In genomic region chr16:22238928-22239620, GRCm38 (mm10) we compare ENCODE assay signal across 13 mouse cellular contexts.
"Had no signal": no experiment of that assay in that cellular context is flagged by ENCODE, and none has a peak within 500 bp of the region (broad histone marks: within the 10 kb centered on the region; RNA-seq: fewer than 3 reads in every experiment).

No protein-coding gene starts in this region.

- H3K4me2 ChIP-seq: kidney, embryonic 15.5 days; limb, embryonic 12.5 days; midbrain, embryonic 15.5 days; stomach, embryonic 15.5 days had no signal

- DNase-seq: kidney, postnatal 36 days; layer of hippocampus, adult 9-11 months; liver; lung, adult 2 months; lung, postnatal 36 days; right cerebral cortex, postnatal 14 days; thymus, postnatal 36 days had no signal

- H3K27ac ChIP-seq: kidney, embryonic 15.5 days; limb, embryonic 12.5 days; liver, embryonic 14.5 days; midbrain, embryonic 15.5 days; stomach, embryonic 15.5 days had no signal

- H3K9me3 ChIP-seq: kidney, embryonic 15.5 days; limb, embryonic 12.5 days; midbrain, embryonic 15.5 days; stomach, embryonic 15.5 days had no signal

- H3K27me3 ChIP-seq: kidney, embryonic 15.5 days; limb, embryonic 12.5 days; midbrain, embryonic 15.5 days; stomach, embryonic 15.5 days had no signal

- H3K4me1 ChIP-seq: kidney, embryonic 15.5 days; limb, embryonic 12.5 days; midbrain, embryonic 15.5 days; stomach, embryonic 15.5 days had no signal

- ATAC-seq: lung, postnatal 0 days; midbrain, embryonic 15.5 days had no signal

- H3K4me3 ChIP-seq: kidney, embryonic 15.5 days; limb, embryonic 12.5 days; midbrain, embryonic 15.5 days; stomach, embryonic 15.5 days had no signal

- H3K9ac ChIP-seq: kidney, embryonic 15.5 days; limb, embryonic 12.5 days; liver, embryonic 14.5 days; midbrain, embryonic 15.5 days; stomach, embryonic 15.5 days had no signal
